In genomic region chr4:115980676-115981075, GRCm38 (mm10) we compare ENCODE assay signal across 8 mouse cellular contexts. TPM values are rescaled to one million over a fixed set of nuclear protein-coding genes. Genes with fewer than 3 reads are reported as not detected.
DNase-seq lines count a peak whose midpoint lies in the region; ATAC-seq lines count a peak whose summit lies in the region.

No protein-coding gene starts in this region.

- H3K27ac ChIP-seq in liver, embryonic 12.5 days: no peak overlapping the region
- no peak overlapping the region for H3K27ac ChIP-seq in forebrain, embryonic 11.5 days (ENCODE audit: low read depth, low read length)
- H3K27ac ChIP-seq in intestine, embryonic 16.5 days (ENCODE audit: low read length): no peak overlapping the region
- no peak overlapping the region for H3K27ac ChIP-seq in limb, embryonic 10.5 days
- H3K27ac ChIP-seq in midbrain, embryonic 16.5 days (ENCODE audit: low read length): no peak overlapping the region

- DNase-seq in liver: peak; percentile 55
- peak; percentile 79 for DNase-seq in c-Kit-positive CD71-negative TER-119-negative erythroid progenitor cells, embryonic 14.5 days (ENCODE audit: low read depth)
- peak; percentile 87 for DNase-seq in forebrain, embryonic 11.5 days (ENCODE audit: low spot score)
- DNase-seq in limb, embryonic 10.5 days (ENCODE audit: low spot score): peak; percentile 79
- DNase-seq in splenic B cell, adult 2 months (ENCODE audit: low read depth, low spot score): peak; percentile 78

- no peak overlapping the region for H3K9ac ChIP-seq in liver, embryonic 12.5 days
- no peak overlapping the region for H3K9ac ChIP-seq in forebrain, embryonic 11.5 days (ENCODE audit: low read length)
- no peak overlapping the region for H3K9ac ChIP-seq in intestine, embryonic 16.5 days (ENCODE audit: low read depth, low read length)
- H3K9ac ChIP-seq in midbrain, embryonic 16.5 days (ENCODE audit: low read depth, low read length): no peak overlapping the region

- ATAC-seq in liver, embryonic 12.5 days: no peak
- 0 out of 2 replicates have a peak, but pooled peaks have one; percentile 25 for ATAC-seq in forebrain, embryonic 11.5 days (replicated peaks; ENCODE audit: low FRiP score)
- 0 out of 2 replicates have a peak, but pooled peaks have one; percentile 45 for ATAC-seq in intestine, embryonic 16.5 days
- ATAC-seq in midbrain, embryonic 16.5 days: peak; percentile 51

- 1% methylated on average over 8 of the region's 8 CpGs for WGBS in liver, embryonic 12.5 days (ENCODE audit: insufficient replicate concordance)
- 0% methylated on average over 8 of the region's 8 CpGs for WGBS in forebrain, embryonic 11.5 days
- 0% methylated on average over 8 of the region's 8 CpGs for WGBS in intestine, embryonic 16.5 days
- WGBS in limb, embryonic 10.5 days: under 1% methylated on average over 8 of the region's 8 CpGs
- under 1% methylated on average over 8 of the region's 8 CpGs for WGBS in midbrain, embryonic 16.5 days

- H3K4me1 ChIP-seq in liver, embryonic 12.5 days: no peaks in the 10 kb centered on the region
- peaks cover 16% of the 10 kb centered on the region for H3K4me1 ChIP-seq in forebrain, embryonic 11.5 days (replicated peaks; ENCODE audit: control insufficient read depth, insufficient read depth, low read length)
- H3K4me1 ChIP-seq in intestine, embryonic 16.5 days (ENCODE audit: control insufficient read depth, insufficient read depth, low read length): 0 out of 2 replicates have a peak, but pooled peaks cover 2% of the 10 kb centered on the region
- peaks cover 50% of the 10 kb centered on the region for H3K4me1 ChIP-seq in limb, embryonic 10.5 days
- peaks cover 8% of the 10 kb centered on the region for H3K4me1 ChIP-seq in midbrain, embryonic 16.5 days (ENCODE audit: control insufficient read depth, insufficient read depth, low read length)

- H3K27me3 ChIP-seq in liver, embryonic 12.5 days (replicated peaks): peaks cover 85% of the 10 kb centered on the region
- peaks cover 66% of the 10 kb centered on the region for H3K27me3 ChIP-seq in forebrain, embryonic 11.5 days (ENCODE audit: control insufficient read depth, insufficient read depth, low read length)
- H3K27me3 ChIP-seq in intestine, embryonic 16.5 days (replicated peaks; ENCODE audit: control insufficient read depth, insufficient read depth, low read length): peaks cover 45% of the 10 kb centered on the region
- peaks cover 89% of the 10 kb centered on the region for H3K27me3 ChIP-seq in limb, embryonic 10.5 days (ENCODE audit: low read depth, poor library complexity, severe bottlenecking)
- peaks cover 64% of the 10 kb centered on the region for H3K27me3 ChIP-seq in midbrain, embryonic 16.5 days (ENCODE audit: control insufficient read depth, insufficient read depth, low read depth, low read length)
- no peaks in the 10 kb centered on the region for H3K27me3 ChIP-seq in splenic B cell, adult 2 months (ENCODE audit: control insufficient read depth, insufficient read depth, low read length, poor library complexity, severe bottlenecking)

- H3K4me3 ChIP-seq in liver, embryonic 12.5 days: no peak overlapping the region
- H3K4me3 ChIP-seq in forebrain, embryonic 11.5 days (ENCODE audit: low read depth, low read length): no peak overlapping the region
- H3K4me3 ChIP-seq in intestine, embryonic 16.5 days (ENCODE audit: low read length): no peak overlapping the region
- no peak overlapping the region for H3K4me3 ChIP-seq in limb, embryonic 10.5 days
- H3K4me3 ChIP-seq in midbrain, embryonic 16.5 days (ENCODE audit: low read depth, low read length): no peak overlapping the region

- no peaks in the 10 kb centered on the region for H3K9me3 ChIP-seq in liver, embryonic 12.5 days (replicated peaks)
- no peaks in the 10 kb centered on the region for H3K9me3 ChIP-seq in forebrain, embryonic 11.5 days (ENCODE audit: control insufficient read depth, low read length)
- H3K9me3 ChIP-seq in intestine, embryonic 16.5 days (ENCODE audit: control insufficient read depth, low read length): no peaks in the 10 kb centered on the region
- H3K9me3 ChIP-seq in limb, embryonic 10.5 days (replicated peaks): no peaks in the 10 kb centered on the region
- H3K9me3 ChIP-seq in midbrain, embryonic 16.5 days (replicated peaks; ENCODE audit: control insufficient read depth, low read length, poor library complexity, severe bottlenecking): no peaks in the 10 kb centered on the region

- H3K4me2 ChIP-seq in liver, embryonic 12.5 days: no peak overlapping the region
- H3K4me2 ChIP-seq in forebrain, embryonic 11.5 days (ENCODE audit: low read depth, low read length, severe bottlenecking): no peak overlapping the region
- no peak overlapping the region for H3K4me2 ChIP-seq in intestine, embryonic 16.5 days (ENCODE audit: low read depth, low read length)
- H3K4me2 ChIP-seq in midbrain, embryonic 16.5 days (ENCODE audit: low read length): no peak overlapping the region

- no peaks in the 10 kb centered on the region for H3K36me3 ChIP-seq in liver, embryonic 12.5 days
- no peaks in the 10 kb centered on the region for H3K36me3 ChIP-seq in forebrain, embryonic 11.5 days (ENCODE audit: control insufficient read depth, insufficient read depth, low read length)
- H3K36me3 ChIP-seq in intestine, embryonic 16.5 days (ENCODE audit: control insufficient read depth, insufficient read depth, low read length): no peaks in the 10 kb centered on the region
- H3K36me3 ChIP-seq in limb, embryonic 10.5 days: no peaks in the 10 kb centered on the region
- no peaks in the 10 kb centered on the region for H3K36me3 ChIP-seq in midbrain, embryonic 16.5 days (ENCODE audit: control insufficient read depth, insufficient read depth, low read length)
- H3K36me3 ChIP-seq in splenic B cell, adult 2 months (ENCODE audit: control insufficient read depth, insufficient read depth, low read length, poor library complexity, severe bottlenecking): no peaks in the 10 kb centered on the region

RNA-seq across cellular contexts. Expression of gene Faah, which starts 37.0 kb away (rescaled TPM):
- polyA plus RNA-seq in liver, embryonic 12.5 days (2016; fragmentation: Nextera tagmentation; extraction: Ambion mirVana): 3.9 and 4.2 TPM in 2 replicates
- 1.2 and 1.7 TPM in 2 replicates for polyA plus RNA-seq in forebrain, embryonic 11.5 days (2014; fragmentation: Nextera tagmentation; extraction: Ambion mirVana)
- polyA plus RNA-seq in intestine, embryonic 16.5 days (2015; fragmentation: Nextera tagmentation; extraction: Ambion mirVana): 83.7 and 108 TPM in 2 replicates
- 0.49 and 0.58 TPM in 2 replicates for polyA plus RNA-seq in limb, embryonic 10.5 days (2016; fragmentation: Nextera tagmentation; extraction: Ambion mirVana)
- 25.9 and 27.3 TPM in 2 replicates for polyA plus RNA-seq in midbrain, embryonic 16.5 days (2015; fragmentation: Nextera tagmentation; extraction: Ambion mirVana)

RNA-seq across cellular contexts. Expression of gene Dmbx1, which starts 41.0 kb away (rescaled TPM):
- polyA plus RNA-seq in liver, embryonic 12.5 days (2016; fragmentation: Nextera tagmentation; extraction: Ambion mirVana): not detected in 2 replicates
- 0.35 and 0.48 TPM in 2 replicates for polyA plus RNA-seq in forebrain, embryonic 11.5 days (2014; fragmentation: Nextera tagmentation; extraction: Ambion mirVana)
- not detected in 2 replicates for polyA plus RNA-seq in intestine, embryonic 16.5 days (2015; fragmentation: Nextera tagmentation; extraction: Ambion mirVana)
- polyA plus RNA-seq in limb, embryonic 10.5 days (2016; fragmentation: Nextera tagmentation; extraction: Ambion mirVana): 0.05 and 0.11 TPM in 2 replicates
- 6.1 and 12.0 TPM in 2 replicates for polyA plus RNA-seq in midbrain, embryonic 16.5 days (2015; fragmentation: Nextera tagmentation; extraction: Ambion mirVana)
